Mouse (Mus musculus) midbrain, embryonic 11.5 days (tissue): ENCODE measurements around the gene Nf2. TPM values are rescaled to one million over a fixed set of nuclear protein-coding genes. Genes with fewer than 3 reads are reported as not detected.
"Not testable (repeated sequence)": the region's sequence is repeated elsewhere in the genome, so short reads cannot be mapped to it uniquely, and the experiment has no call there.

Experiments
- ATAC-seq: fragments of 200-750 bp; cut with Nextera tagmentation; 2 replicates; pipeline ENCODE4 v1.8.0; 2017; ENCODE audit warnings: moderate TSS enrichment, moderate library complexity; ENCODE audit not compliant: low FRiP score
- DNase-seq: peaks from one replicate; pipeline ENCODE4 v3.0.0; 2015; ENCODE audit warnings: low spot score; ENCODE audit errors: missing footprints
- H3K27ac ChIP-seq: fragments of 300-500 bp; sonication (generic); 2 replicates; pipeline ENCODE4 v1.5.1; 2014; ENCODE audit warnings: low read depth, low read length
- H3K27me3 ChIP-seq: fragments of 300-500 bp; sonication (generic); 2 replicates; pipeline ENCODE4 v1.6.1; 2014; ENCODE audit warnings: mild to moderate bottlenecking, low read length, moderate library complexity, mixed read lengths; ENCODE audit not compliant: control insufficient read depth, insufficient read depth
- H3K36me3 ChIP-seq: fragments of 300-500 bp; sonication (generic); 2 replicates; pipeline ENCODE4 v1.6.1; 2014; ENCODE audit warnings: mild to moderate bottlenecking, low read length, moderate library complexity, mixed read lengths; ENCODE audit not compliant: control insufficient read depth, insufficient read depth
- H3K4me1 ChIP-seq: fragments of 300-500 bp; sonication (generic); 2 replicates; pipeline ENCODE4 v1.6.1; 2014; ENCODE audit warnings: low read length; ENCODE audit not compliant: control insufficient read depth, insufficient read depth
- H3K4me2 ChIP-seq: fragments of 300-500 bp; sonication (generic); 2 replicates; pipeline ENCODE4 v1.6.1; 2014; ENCODE audit warnings: mild to moderate bottlenecking, moderate library complexity
- H3K4me3 ChIP-seq: fragments of 300-500 bp; sonication (generic); 2 replicates; pipeline ENCODE4 v1.5.1; 2014; ENCODE audit warnings: low read depth, low read length
- H3K9ac ChIP-seq: fragments of 300-500 bp; sonication (generic); 2 replicates; pipeline ENCODE4 v1.6.1; 2014; ENCODE audit warnings: low read length
- H3K9me3 ChIP-seq: fragments of 300-500 bp; sonication (generic); 2 replicates; pipeline ENCODE4 v1.6.1; 2016; ENCODE audit warnings: low read length; ENCODE audit not compliant: control insufficient read depth
- WGBS: fragments of 180-500 bp; shearing (Covaris S2); extraction: QIAGEN DNeasy Blood & Tissue Kit; methylation state at CpG from one replicate; pipeline ENCODE4 v1.1.7; 2014; 5-methylcytosine and 5-hydroxymethylcytosine counted together
- polyA plus RNA-seq: library from polyadenylated mRNA; unstranded; fragments of >200 nt; fragmentation: Nextera tagmentation; extraction: Ambion mirVana; gene quantifications from 2 replicates; pipeline ENCODE4 v1.2.1, GENCODE M21; 2014

Nf2 gene
- polyA plus RNA-seq, 1 experiment from 2014 or later: 51.0 TPM

DNA sequence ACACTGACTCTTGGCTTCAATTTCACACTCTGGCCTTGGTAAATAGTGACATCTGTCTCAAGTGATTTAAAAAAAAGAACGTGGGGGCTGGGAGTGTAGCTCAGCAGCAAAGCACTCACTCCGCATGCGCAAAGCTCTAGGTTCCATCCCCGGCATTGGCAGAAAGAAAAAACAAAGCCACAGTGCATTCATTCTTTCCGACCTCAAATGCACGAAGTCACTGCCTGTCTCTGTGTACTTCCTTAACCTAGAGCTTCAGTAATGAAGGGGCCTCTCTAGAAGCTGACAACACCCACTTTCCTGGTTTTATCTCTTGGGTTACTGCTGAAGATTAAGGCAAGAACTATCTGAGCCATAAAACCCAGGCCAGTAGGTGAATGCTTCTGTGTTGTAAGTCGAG is 45.4 kb downstream of the Nf2 start:
- WGBS: 63% methylated on average over 7 of the region's 7 CpGs
- no peaks in the 10 kb centered on the region for H3K9me3 ChIP-seq
- no peaks in the 10 kb centered on the region for H3K4me1 ChIP-seq
- H3K36me3 ChIP-seq: peaks cover 2% of the 10 kb centered on the region; the same call in 1 of the 2 replicates
- no peak overlapping the region for H3K4me2 ChIP-seq
- no peak overlapping the region for H3K9ac ChIP-seq
- no peak overlapping the region for H3K27ac ChIP-seq
- DNase-seq: no peak
- no peak for ATAC-seq
- H3K27me3 ChIP-seq: no peaks in the 10 kb centered on the region
- H3K4me3 ChIP-seq: no peak overlapping the region

DNA sequence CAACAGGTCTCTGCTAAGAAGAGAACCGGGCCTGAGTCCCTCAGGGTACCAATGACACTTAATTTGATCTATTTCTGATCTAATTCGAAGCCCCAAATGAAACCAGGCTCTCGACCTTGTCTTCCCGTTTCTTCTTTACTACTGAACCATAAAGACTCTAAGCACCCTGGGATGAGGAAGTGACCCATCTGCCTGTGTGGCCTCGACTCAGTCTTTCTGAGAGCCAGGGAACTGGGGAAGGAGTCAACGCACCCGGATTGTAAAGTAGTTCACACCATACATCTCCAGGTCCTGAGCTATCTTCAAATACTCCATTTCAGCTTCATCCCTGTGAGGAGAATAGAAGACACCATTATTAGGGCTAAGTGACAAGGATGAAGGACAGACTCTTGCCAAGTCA is 45.9 kb downstream of the Nf2 start:
- WGBS: 69% methylated on average over 7 of the region's 7 CpGs
- H3K4me3 ChIP-seq: no peak overlapping the region
- H3K36me3 ChIP-seq: peaks cover 2% of the 10 kb centered on the region; the same call in 1 of the 2 replicates
- no peaks in the 10 kb centered on the region for H3K9me3 ChIP-seq
- no peak overlapping the region for H3K9ac ChIP-seq
- DNase-seq: no peak
- no peaks in the 10 kb centered on the region for H3K27me3 ChIP-seq
- H3K4me2 ChIP-seq: no peak overlapping the region
- H3K27ac ChIP-seq: no peak overlapping the region
- no peaks in the 10 kb centered on the region for H3K4me1 ChIP-seq
- no peak for ATAC-seq

DNA sequence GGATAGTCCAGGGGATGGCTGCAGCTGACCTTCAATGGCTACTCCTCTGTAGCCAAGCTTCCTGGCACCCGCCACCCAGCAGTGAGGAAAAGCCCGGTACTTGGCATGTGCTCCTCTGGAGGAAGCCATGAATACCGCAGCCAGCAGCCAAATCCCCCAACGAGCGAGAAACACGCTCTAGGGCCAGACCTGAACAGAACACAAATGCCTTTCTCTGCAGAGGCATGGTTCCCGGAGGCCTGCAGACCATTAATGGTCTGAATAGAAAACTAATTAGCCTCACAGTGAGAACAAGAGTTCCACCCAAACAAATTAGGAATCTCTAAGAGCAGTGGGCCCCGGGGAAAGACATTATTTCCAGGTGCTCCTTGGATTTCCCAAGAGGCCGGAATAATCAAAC is 46.3 kb downstream of the Nf2 start:
- H3K9me3 ChIP-seq: no peaks in the 10 kb centered on the region
- ATAC-seq: no peak
- H3K27me3 ChIP-seq: no peaks in the 10 kb centered on the region
- H3K4me1 ChIP-seq: no peaks in the 10 kb centered on the region
- WGBS: 78% methylated on average over 9 of the region's 9 CpGs
- H3K36me3 ChIP-seq: peaks cover 2% of the 10 kb centered on the region; the same call in 1 of the 2 replicates
- H3K4me2 ChIP-seq: no peak overlapping the region
- no peak overlapping the region for H3K4me3 ChIP-seq
- no peak overlapping the region for H3K9ac ChIP-seq
- no peak for DNase-seq
- no peak overlapping the region for H3K27ac ChIP-seq

DNA sequence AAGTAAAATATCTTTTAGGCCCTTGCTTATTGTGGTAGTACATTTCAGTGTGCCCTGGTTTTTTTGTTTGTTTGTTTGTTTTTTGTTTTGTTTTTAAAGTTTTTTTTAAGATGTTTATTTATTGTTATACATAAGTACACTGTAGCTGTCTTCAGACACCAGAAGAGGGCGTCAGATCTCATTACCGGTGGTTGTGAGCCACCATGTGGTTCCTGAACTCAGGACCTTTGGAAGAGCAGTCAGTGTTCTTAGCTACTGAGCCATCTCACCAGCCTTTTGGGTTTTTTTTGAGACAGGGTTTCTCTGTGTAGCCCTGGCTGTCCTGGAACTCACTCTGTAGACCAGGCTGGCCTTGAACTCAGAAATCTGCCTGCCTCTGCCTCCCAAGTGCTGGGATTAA is 46.9 kb downstream of the Nf2 start:
- H3K4me1 ChIP-seq, H3K9me3 ChIP-seq, ATAC-seq, H3K4me2 ChIP-seq, H3K36me3 ChIP-seq, H3K4me3 ChIP-seq, H3K27me3 ChIP-seq, H3K27ac ChIP-seq, DNase-seq, H3K9ac ChIP-seq: not testable (repeated sequence)
- WGBS: 88% methylated on average over 2 of the region's 2 CpGs

DNA sequence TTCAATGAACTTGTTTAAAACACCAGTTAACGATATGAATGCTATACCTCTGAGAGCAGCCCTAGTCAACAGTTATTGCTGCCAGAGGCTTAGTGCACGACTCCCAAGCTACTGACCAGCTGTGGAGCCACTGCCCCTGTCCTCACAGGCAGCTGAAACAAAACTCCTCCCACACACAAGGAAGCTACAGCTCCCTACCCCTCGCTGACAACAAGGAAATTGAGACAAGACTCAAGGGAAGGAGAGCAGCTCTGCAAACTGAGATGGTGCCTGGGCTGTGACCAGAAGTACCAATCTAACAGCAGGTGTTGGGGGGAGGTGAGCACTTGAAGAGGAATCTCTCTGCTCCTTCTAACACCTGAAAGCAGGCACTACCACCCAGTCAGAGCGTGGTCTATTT is 48.7 kb downstream of the Nf2 start:
- H3K36me3 ChIP-seq: peaks cover 2% of the 10 kb centered on the region; the same call in 1 of the 2 replicates
- no peak overlapping the region for H3K27ac ChIP-seq
- H3K9ac ChIP-seq: no peak overlapping the region
- no peaks in the 10 kb centered on the region for H3K4me1 ChIP-seq
- WGBS: 60% methylated on average over 4 of the region's 4 CpGs
- no peak overlapping the region for H3K4me3 ChIP-seq
- H3K9me3 ChIP-seq: no peaks in the 10 kb centered on the region
- ATAC-seq (no peak), DNase-seq (no peak)
- H3K27me3 ChIP-seq: no peaks in the 10 kb centered on the region
- H3K4me2 ChIP-seq: no peak overlapping the region

DNA sequence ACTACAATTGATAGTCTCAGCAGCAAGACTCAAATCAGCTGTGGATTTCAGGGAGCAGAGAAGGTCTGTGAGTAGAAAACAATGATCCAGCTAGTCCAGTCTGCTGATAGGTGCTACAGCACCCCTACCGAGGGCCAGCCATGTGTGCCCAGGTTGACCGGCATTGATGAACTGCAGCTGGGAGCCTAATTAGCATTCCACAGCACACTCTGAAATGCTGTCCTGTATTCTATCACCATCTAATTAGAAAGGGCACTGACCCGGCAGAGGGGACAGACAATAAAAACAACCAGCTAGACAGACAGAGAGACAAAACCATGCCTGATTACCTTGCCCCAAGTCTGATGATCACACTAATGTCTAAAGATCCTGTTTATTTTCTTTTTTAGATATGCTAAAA is 56.3 kb downstream of the Nf2 start:
- H3K27ac ChIP-seq: no peak overlapping the region
- ATAC-seq (no peak), DNase-seq (no peak)
- no peaks in the 10 kb centered on the region for H3K4me1 ChIP-seq
- H3K4me2 ChIP-seq: no peak overlapping the region
- WGBS: 63% methylated on average over 3 of the region's 3 CpGs
- no peaks in the 10 kb centered on the region for H3K27me3 ChIP-seq
- H3K4me3 ChIP-seq: no peak overlapping the region
- no peaks in the 10 kb centered on the region for H3K9me3 ChIP-seq
- H3K9ac ChIP-seq: no peak overlapping the region
- peaks cover 4% of the 10 kb centered on the region; the same call in 1 of the 2 replicates for H3K36me3 ChIP-seq

DNA sequence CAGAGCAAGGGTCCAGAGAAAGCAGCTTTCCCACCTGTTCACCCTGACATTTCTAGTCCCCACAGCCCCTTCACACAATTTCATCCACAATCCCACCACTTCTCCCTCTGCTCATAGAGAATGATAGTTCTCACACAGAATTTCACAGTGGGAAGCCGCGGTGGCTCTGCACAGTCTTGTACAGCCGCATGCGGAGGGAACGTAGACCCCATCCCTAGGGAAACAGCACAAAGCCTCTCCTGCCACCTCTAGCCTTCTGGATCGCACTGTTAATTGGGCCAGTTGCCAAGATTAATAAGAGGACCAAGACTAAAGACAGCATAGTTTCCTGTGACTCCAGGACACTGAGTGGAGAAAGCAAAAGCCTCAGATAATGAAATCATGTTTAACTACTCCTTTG is 57.8 kb downstream of the Nf2 start:
- Histone ChIP-seq H3K27me3 (no peaks in the 10 kb centered on the region), H3K9ac (no peak overlapping the region), H3K4me2 (no peak overlapping the region), H3K36me3 (peaks cover 6% of the 10 kb centered on the region; the same call in 1 of the 2 replicates), H3K27ac (no peak overlapping the region), H3K9me3 (no peaks in the 10 kb centered on the region), H3K4me1 (no peaks in the 10 kb centered on the region), H3K4me3 (no peak overlapping the region)
- DNase-seq (no peak), ATAC-seq (no peak)
- 84% methylated on average over 6 of the region's 6 CpGs for WGBS

DNA sequence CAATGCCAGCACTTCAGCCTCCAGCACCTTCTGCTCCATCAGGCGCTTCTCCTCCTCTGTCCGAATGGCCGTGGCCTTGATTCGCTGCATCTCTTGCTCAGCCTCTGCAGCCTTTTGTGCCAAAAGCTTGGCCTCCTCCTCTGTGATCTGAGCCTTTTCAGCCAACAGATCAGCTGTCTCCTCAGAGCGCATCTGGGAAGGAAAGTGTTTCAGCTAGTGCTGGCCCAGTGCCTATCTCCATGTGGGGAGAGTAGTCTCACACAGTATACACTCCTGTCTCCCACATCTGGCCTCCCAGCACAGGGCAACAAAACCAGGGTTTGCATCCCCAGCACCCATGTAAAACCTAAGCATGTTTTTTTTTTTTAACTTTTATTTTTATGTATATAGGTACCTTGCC is 59.6 kb downstream of the Nf2 start:
- H3K9me3 ChIP-seq: no peaks in the 10 kb centered on the region
- no peaks in the 10 kb centered on the region for H3K27me3 ChIP-seq
- no peak for DNase-seq
- H3K9ac ChIP-seq: no peak overlapping the region
- ATAC-seq: no peak
- H3K4me3 ChIP-seq: no peak overlapping the region
- peaks cover 6% of the 10 kb centered on the region; the same call in 1 of the 2 replicates for H3K36me3 ChIP-seq
- H3K4me2 ChIP-seq: no peak overlapping the region
- no peaks in the 10 kb centered on the region for H3K4me1 ChIP-seq
- no peak overlapping the region for H3K27ac ChIP-seq
- 94% methylated on average over 5 of the region's 5 CpGs for WGBS

DNA sequence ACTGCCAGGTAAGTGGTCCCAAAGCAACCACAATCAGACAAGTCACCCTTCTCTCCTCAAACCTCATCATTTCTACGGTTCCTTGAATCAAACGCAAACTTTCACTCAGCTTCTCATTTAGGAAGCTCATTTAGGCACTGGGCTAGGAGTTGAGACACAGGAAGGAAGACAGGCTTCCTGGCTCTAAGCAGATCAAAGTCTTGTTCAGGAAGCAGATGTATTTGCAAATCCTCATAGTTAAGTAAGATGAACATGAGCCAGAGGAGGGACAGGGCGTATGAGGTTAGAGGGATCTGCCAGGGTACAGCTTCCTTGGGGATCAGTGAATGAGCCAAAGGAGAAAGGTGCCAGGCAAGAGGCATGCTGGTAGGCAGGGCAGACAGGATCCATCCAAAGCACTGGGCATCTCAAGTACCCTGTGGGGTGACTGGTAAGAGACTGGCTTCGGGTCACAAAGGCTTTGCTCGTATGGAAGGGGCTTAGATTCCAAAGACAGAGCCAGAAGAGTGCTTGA is 64.7 kb downstream of the Nf2 start:
- Histone ChIP-seq H3K36me3 (peaks cover 9% of the 10 kb centered on the region; the same call in 1 of the 2 replicates), H3K4me3 (no peak overlapping the region), H3K4me2 (no peak overlapping the region), H3K4me1 (no peaks in the 10 kb centered on the region), H3K27ac (no peak overlapping the region), H3K9ac (no peak overlapping the region), H3K9me3 (no peaks in the 10 kb centered on the region), H3K27me3 (no peaks in the 10 kb centered on the region)
- no peak for ATAC-seq
- WGBS: 96% methylated on average over 5 of the region's 5 CpGs
- no peak for DNase-seq
